Mouse (Mus musculus) cerebellum, adult 9-11 months (tissue): Measurements from ENCODE around the gene P2ry12.

Experiments used
- DNase-seq: peaks from one replicate; pipeline ENCODE4 v3.0.0; 2022

Gene P2ry12

GRCm38 (mm10) chr3:59228730-59229551, 33.7 kb downstream of the P2ry12 start:
- no peak for DNase-seq

DNA sequence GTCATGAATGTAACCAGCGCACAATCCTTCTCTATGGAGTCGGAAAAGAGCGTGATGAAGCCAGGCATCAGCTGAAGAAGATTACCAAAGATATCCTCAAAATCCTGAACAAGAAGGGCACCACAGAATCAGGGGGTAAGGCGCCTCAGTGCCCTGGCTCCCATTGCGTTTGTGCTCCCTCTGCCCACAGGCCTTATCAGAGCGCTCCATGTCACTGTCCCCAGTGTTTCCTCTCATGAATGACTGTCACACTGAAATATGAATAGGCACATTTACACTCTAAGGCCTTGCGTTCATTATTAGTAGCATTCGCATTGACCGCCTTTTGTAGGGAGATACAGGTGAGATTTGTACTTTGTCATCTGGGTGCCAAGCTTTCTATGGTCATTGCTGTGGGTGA, 35.0 kb downstream of the P2ry12 start:
- no peak for DNase-seq

- no peak for DNase-seq
Measured at GRCm38 (mm10) chr3:59225411-59225810, 37.3 kb downstream of the P2ry12 start.

- DNase-seq = no peak
Measured at GRCm38 (mm10) chr3:59222303-59222702, 40.4 kb downstream of the P2ry12 start.

- DNase-seq = no peak
Measured at GRCm38 (mm10) chr3:59219326-59219725, 43.3 kb downstream of the P2ry12 start.

- DNase-seq = no peak
Measured at GRCm38 (mm10) chr3:59217211-59217610, 45.5 kb downstream of the P2ry12 start.

- DNase-seq = no peak
Measured at GRCm38 (mm10) chr3:59212404-59212803, 50.3 kb downstream of the P2ry12 start.

GRCm38 (mm10) chr3:59211784-59212183, 50.9 kb downstream of the P2ry12 start:
- no peak for DNase-seq

- no peak for DNase-seq
Measured at GRCm38 (mm10) chr3:59210727-59211126, 51.9 kb downstream of the P2ry12 start, which contains the start of gene P2ry13. TSS of gene P2ry13 (minus strand) at chr3:59210882.

DNA sequence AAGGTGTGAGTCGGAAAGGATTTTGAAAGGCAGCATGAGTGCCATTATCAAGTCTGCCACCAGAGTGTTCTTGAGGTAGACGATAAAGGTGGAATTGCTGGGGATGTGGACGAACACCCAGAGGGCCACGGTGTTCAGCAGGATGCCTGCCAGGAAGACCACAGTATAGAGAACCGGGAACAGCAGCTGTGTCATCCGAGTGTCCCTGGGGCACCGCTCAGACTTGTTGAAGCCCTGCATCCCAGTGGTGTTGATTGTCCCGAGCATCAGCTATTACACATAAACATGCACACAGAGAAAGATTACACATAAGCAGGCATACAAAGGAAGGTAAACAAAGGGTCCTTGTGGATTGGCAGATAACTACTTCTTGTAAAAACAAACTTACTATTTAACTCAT, 52.6 kb downstream of the P2ry12 start:
- peak; percentile 21 for DNase-seq

DNA sequence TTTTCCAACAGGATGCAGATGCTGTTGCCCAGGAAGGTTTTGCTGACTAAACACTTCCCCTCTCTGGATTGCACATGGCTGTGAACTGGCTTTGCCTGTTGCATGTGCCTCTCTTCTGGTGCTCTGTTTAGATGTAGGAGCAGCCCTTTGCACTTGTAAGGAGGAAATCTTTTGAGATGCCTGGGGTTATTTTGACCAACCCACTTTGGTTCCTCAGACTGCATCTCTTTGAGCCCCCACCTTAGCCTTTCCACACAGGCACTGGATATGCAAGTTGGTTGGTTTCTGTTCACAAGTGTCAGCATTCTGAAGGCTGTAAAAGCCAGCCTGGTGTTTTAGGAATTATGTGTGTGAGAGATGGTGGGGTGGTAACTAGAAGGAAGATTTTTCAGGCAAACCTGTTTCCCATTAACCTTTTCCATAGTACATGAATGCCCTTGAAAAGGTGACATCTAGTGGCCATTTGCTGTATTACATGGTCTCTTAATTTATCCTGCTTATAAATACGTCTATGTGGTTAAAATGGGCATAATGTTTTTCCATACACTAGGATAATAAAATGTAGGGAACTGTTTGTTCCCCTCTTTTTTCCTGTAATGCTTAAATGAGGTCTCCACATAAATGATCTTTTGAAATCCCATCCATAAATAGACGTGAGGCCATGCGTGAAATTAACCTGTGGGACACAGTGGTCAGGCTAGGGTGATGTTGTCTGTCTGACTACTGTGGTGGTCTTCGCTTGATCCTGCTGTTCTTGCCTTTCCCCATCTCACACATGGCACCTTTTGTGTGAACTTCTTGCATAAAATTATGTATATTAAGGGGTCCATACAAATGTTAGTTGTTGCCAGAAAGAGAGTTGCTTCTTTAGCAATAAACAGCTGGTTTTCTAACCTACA, 53.8 kb downstream of the P2ry12 start:
- DNase-seq = peak; percentile 49

DNA sequence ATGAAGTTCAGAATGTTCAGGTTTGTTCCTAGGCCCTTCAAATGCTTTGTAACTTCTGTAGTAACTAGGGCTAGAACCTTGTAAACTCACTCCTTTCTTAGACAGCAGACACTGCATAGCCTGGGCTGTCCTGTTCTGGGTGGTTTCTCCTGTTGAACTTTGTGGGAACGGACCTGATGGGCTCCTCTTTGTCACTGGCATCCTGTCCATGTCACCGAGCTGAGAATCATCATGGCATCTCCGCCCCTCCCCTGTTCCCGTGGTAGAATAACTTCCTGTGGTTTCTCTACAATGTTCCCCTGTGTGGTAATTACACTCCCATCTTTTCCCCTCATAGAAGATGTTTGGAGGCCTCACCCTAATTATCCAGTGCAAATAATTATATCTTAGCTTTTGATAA, 56.7 kb downstream of the P2ry12 start:
- DNase-seq = no peak

DNA sequence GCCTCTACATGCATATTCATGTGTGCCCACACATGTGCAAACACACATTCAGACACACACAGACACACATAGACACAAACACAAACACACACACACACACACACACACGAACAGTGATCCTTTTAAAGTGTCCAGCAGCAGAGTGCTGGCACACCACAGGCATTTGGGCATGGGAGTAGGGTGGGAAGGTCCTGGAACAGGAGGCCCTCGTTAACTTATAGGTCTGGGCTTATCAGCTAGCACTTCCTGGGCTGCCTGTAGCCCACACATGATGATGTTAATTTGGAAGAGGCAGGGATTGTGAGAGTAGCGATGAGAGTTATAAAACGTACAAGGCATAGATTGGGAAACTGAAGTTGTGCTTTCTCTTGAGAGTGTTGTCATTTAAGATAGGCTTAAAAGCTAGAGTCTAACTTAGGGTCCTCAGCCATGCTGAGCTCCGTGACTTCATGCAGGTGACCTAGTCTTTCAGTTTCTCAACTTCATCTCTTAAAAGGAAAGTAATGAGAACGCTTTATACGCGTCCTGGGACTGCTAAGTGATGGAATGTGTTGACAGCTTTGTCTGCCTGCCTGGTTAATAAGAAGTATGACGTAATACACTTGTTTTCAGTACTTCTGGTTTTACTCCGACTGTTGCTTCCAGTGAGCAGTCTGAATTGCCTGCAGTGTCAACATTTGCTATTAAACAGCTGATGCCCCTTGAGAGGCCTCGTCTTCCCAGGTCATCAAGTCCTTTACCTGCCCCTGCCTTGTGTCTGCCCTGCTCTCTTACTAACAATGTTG, 57.8 kb downstream of the P2ry12 start:
- DNase-seq = no peak

- no peak for DNase-seq
Measured at GRCm38 (mm10) chr3:59203802-59204520, 58.7 kb downstream of the P2ry12 start.

- no peak for DNase-seq
Measured at GRCm38 (mm10) chr3:59197329-59197948, 65.2 kb downstream of the P2ry12 start.

- no peak for DNase-seq
Measured at GRCm38 (mm10) chr3:59194938-59195337, 67.7 kb downstream of the P2ry12 start, which contains the start of gene Gpr87. TSS of gene Gpr87 (minus strand) at chr3:59195104.

DNA sequence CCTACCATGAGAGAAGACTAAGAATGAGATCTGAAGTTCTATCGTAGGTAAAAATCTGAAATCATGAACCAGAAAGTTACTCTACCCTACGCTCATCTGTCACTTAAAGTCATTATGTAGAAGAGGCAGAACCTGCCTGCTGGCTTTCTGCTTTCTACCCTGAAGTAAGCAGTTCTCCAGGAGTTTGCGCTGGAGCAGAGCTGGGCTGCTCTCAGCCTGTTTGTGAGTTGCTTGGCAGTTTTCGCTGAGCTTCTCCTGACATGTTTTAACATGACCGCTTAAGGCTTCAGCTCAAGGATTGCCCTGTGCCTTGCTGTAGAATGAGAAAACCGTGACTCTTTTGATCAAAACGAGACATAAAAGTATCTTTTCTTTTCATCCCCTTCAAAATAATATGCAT, 68.6 kb downstream of the P2ry12 start:
- no peak for DNase-seq

DNA sequence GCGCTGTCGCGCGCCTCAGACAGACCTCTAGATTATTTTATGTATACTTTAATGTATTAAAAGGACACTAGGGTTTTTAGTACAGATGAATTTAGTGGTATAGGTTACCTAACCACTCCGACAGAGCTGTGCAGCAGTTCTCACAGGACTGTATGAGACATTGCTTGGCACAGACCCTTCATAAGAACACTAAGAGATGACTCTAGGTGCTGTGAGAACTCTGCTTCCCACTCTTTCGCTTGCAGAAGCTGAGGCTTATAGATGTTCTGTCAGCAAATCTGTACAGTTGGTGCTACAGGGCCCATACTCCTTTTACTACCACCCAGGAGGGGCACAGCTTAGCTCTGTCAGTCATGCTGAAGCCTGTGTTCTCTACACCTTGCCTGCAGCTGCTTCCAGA, 71.0 kb downstream of the P2ry12 start:
- DNase-seq = no peak

DNA sequence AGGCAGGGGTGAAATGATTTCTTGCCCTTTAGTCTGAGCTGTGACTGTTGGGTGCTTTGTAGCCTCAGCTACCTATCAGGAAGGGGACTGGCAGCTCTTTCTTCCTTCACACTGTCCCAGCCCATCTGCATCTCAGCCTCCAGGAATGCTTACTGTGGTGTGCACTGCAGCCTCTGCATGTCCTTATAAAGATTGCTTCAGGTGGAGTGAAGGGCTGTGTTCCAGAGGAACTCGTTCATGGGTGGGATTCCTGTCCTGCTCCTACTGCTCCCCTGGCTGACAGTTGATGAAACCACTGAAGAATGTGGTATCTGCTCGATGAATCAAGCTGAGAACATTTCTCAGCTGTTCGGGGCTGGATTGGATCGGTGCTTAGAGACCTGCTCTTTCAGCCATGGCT, 75.3 kb downstream of the P2ry12 start:
- DNase-seq = no peak

DNA sequence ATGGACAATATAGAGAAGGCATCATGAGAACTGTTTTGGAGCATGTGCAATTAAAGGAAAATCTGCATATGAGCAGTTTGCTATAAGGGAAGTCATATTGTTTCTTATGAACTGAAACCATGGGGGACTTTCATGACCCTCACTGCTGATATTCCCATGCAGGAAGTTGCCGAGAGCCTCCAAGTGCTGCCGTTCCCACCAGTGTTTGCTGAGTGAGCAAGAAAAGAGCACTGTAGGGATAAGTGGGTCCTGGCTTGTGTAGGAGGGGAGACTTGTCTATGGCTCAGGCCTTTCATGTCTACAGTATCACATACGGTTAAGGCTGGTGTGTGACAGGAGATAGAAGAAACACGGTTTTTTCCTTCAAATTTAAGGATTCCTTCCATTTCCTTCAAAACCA, 77.0 kb downstream of the P2ry12 start:
- DNase-seq = no peak

DNA sequence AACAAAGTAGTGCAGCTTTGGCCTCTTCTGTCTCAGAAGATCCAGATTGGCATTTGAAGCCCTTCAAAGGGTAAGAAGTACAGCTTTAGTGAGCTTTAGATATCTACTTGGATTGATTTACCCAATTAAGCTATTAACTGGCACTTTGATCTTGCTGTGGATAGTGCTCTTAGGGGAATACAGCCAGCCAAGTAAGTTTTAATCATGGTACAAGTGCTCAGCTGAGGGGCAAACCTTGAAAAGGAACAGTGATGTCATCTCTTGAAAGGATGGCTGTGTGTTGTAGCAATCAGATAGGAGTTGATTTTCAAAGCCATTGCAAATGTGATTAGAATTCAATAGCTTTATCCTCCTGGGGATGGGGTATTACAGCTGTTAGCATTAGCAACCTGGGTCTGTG, 80.5 kb downstream of the P2ry12 start:
- no peak for DNase-seq

DNA sequence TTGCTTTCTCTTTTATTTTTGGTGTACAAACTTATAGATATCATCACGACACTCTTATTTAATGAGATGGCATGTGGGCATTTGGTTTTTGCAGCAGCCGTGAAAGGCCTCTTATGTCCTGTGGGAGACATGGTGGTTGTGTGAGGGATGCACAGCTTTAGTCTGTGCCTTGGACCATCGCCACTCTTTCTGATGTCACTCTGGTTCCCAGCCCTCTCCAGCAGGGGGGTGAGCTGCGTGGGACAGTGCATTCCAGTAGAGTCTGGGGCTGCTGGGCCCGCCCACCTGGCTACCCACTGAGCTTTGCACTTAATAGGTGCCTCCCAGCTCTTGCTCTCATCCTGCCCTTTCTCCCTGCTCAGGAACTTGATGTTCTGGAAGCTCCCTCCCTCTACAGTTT, 81.5 kb downstream of the P2ry12 start:
- no peak for DNase-seq
